Mouse (Mus musculus): Measurements from ENCODE around the gene Hsd17b14.

Gene Hsd17b14

GRCm38 (mm10) chr7:45554744-45555143, at the start of gene Hsd17b14:
TSS of gene Hsd17b14 (plus strand) at chr7:45554893.
- in situ Hi-C loops (cut with MboI, MseI) = no loop called here

- in situ Hi-C loops (cut with MboI, MseI) = no loop called here
Measured at GRCm38 (mm10) chr7:45507583-45507982, 47.1 kb upstream of the Hsd17b14 start.

GRCm38 (mm10) chr7:45508561-45508960, 46.1 kb upstream of the Hsd17b14 start:
- in situ Hi-C loops (cut with MboI, MseI) = no loop called here

GRCm38 (mm10) chr7:45509181-45509882, 45.4 kb upstream of the Hsd17b14 start:
- in situ Hi-C loops (cut with MboI, MseI) = no loop called here

- in situ Hi-C loops (cut with MboI, MseI) = no loop called here
Measured at GRCm38 (mm10) chr7:45509912-45510787, 44.5 kb upstream of the Hsd17b14 start, which contains the start of gene Nucb1. TSS of gene Nucb1 (minus strand) at chr7:45510406.

GRCm38 (mm10) chr7:45514411-45514810, 40.3 kb upstream of the Hsd17b14 start:
- in situ Hi-C loops (cut with MboI, MseI) = no loop called here

GRCm38 (mm10) chr7:45515436-45515835, 39.3 kb upstream of the Hsd17b14 start:
- in situ Hi-C loops (cut with MboI, MseI) = loop anchor here in 1 of 2 experiments (5.0 kb wide), 1 partner anchor 1332 kb away; no protein-coding TSS in a partner anchor

- in situ Hi-C loops (cut with MboI, MseI) = loop anchor here in 1 of 2 experiments (5.0 kb wide), 1 partner anchor 1330 kb away; no protein-coding TSS in a partner anchor
Measured at GRCm38 (mm10) chr7:45516846-45517245, 37.8 kb upstream of the Hsd17b14 start.

- in situ Hi-C loops (cut with MboI, MseI) = loop anchor here in 1 of 2 experiments (5.0 kb wide), 1 partner anchor 1329 kb away; no protein-coding TSS in a partner anchor
Measured at GRCm38 (mm10) chr7:45518618-45519017, 36.1 kb upstream of the Hsd17b14 start.

GRCm38 (mm10) chr7:45519345-45520120, 35.2 kb upstream of the Hsd17b14 start:
- in situ Hi-C loops (cut with MboI, MseI) = loop anchor here (5.0 to 10.0 kb wide), 2 partner anchors 665 to 1328 kb away; partner anchors contain the start of gene Pnkp (in 1 of the 2)

GRCm38 (mm10) chr7:45520605-45521004, 34.1 kb upstream of the Hsd17b14 start:
- in situ Hi-C loops (cut with MboI, MseI) = loop anchor here in 1 of 2 experiments (10.0 kb wide), 1 partner anchor 666 kb away; the partner anchor contains the start of gene Pnkp

GRCm38 (mm10) chr7:45521728-45522184, 32.9 kb upstream of the Hsd17b14 start:
- in situ Hi-C loops (cut with MboI, MseI) = loop anchor here in 1 of 2 experiments (10.0 kb wide), 1 partner anchor 667 kb away; the partner anchor contains the start of gene Pnkp

GRCm38 (mm10) chr7:45522194-45522752, 32.4 kb upstream of the Hsd17b14 start:
- in situ Hi-C loops (cut with MboI, MseI) = loop anchor here in 1 of 2 experiments (10.0 kb wide), 1 partner anchor 667 kb away; the partner anchor contains the start of gene Pnkp

GRCm38 (mm10) chr7:45522957-45523676, 31.6 kb upstream of the Hsd17b14 start:
- in situ Hi-C loops (cut with MboI, MseI) = loop anchor here in 1 of 2 experiments (10.0 kb wide), 1 partner anchor 668 kb away; the partner anchor contains the start of gene Pnkp

- in situ Hi-C loops (cut with MboI, MseI) = loop anchor here in 1 of 2 experiments (10.0 kb wide), 1 partner anchor 669 kb away; the partner anchor contains the start of gene Pnkp
Measured at GRCm38 (mm10) chr7:45523678-45524170, 31.0 kb upstream of the Hsd17b14 start.

GRCm38 (mm10) chr7:45524841-45525621, 29.7 kb upstream of the Hsd17b14 start:
- in situ Hi-C loops (cut with MboI, MseI) = loop anchor here in 1 of 2 experiments (10.0 kb wide), 1 partner anchor 670 kb away; the partner anchor contains the start of gene Pnkp

- in situ Hi-C loops (cut with MboI, MseI) = loop anchor here in 1 of 2 experiments (10.0 kb wide), 1 partner anchor 671 kb away; the partner anchor contains the start of gene Pnkp
Measured at GRCm38 (mm10) chr7:45525809-45526473, 28.8 kb upstream of the Hsd17b14 start, which contains the start of the genes Ppp1r15a and Plekha4. TSS of gene Ppp1r15a (minus strand) at chr7:45526268. TSS of gene Plekha4 (plus strand) at chr7:45526330.

Data from T-helper 17 cell (primary cell).